Mouse (Mus musculus): ENCODE measurements at regions not wholly inside any gene's neighbourhood (a gene's known extent, or its start where the extent isn't known, plus 50 kb on each side); places are given as distances from the start of the nearest gene placed in this dataset.
A peak's percentile ranks its signal among the peaks of the same experiment; 100 is the strongest.

DNA sequence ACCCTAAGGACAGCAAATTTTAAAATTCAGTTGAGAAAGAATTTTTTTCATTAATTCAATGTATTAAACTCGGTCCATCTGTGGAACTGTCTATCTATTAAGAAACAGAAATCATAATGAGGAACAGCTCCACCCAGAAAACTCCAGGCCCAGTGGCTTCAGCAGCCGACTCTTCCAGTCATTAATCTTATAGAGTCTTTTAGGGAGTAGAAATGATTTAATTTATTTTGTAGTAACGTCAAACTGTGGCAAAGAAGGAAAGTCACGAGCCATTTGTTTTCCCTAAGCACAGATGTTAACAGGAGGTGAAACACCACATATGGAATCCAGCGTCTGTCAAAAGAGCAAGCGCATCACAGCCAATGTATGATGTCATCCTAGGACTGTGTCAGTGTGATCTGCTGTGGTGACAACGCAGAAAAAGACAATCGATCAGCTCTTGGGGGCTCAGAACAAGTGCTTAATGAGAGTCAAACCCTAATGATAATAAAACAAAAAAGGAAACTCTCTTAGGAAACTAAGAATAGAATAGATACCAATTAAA lies 119.9 kb upstream of the Irf2bp2 start:
- H3K36me3 ChIP-seq (ENCODE audit: control insufficient read depth, insufficient read depth): no peaks in the 10 kb centered on the region
- no peak overlapping the region for H3K4me3 ChIP-seq (ENCODE audit: low read length)
- peaks cover 11% of the 10 kb centered on the region for H3K4me1 ChIP-seq (ENCODE audit: control insufficient read depth, insufficient read depth, low read length)
- H3K4me2 ChIP-seq (ENCODE audit: low read depth, low read length): no peak overlapping the region
- no peak overlapping the region for H3K27ac ChIP-seq (ENCODE audit: low read length)
- H3K9me3 ChIP-seq (replicated peaks; ENCODE audit: control insufficient read depth, low read length): no peaks in the 10 kb centered on the region
- H3K9ac ChIP-seq (ENCODE audit: low read length): no peak overlapping the region
- H3K27me3 ChIP-seq (ENCODE audit: control insufficient read depth, insufficient read depth, low read length): no peaks in the 10 kb centered on the region
- 56% methylated on average over 8 of the region's 8 CpGs for WGBS
- no peak for ATAC-seq (replicated peaks; ENCODE audit: extremely low read depth, insufficient read depth, low FRiP score)

DNA sequence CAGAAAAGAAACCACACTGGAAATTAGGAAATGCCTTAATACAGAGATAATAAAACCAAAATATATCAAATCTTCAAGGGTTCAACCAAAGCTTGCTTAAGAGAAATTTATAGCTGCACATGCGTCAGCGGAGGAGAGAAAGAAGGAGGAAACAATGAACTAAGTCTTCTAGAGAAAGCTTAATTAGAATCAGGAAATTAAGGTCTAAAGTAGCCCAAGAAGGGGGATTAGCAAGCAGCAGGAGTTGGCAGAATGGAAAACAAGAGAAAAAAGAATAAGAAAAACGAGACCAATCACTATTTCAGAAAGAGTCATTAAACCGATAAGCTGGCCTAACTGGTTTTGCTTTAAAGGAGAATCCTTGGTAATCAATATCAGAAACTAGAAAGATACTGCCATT lies 119.4 kb upstream of the Irf2bp2 start:
- no peak for ATAC-seq (replicated peaks; ENCODE audit: extremely low read depth, insufficient read depth, low FRiP score)
- WGBS: 69% methylated on average over 4 of the region's 4 CpGs
- Histone ChIP-seq H3K4me1 (ENCODE audit: control insufficient read depth, insufficient read depth, low read length) (peaks cover 11% of the 10 kb centered on the region), H3K27me3 (ENCODE audit: control insufficient read depth, insufficient read depth, low read length) (no peaks in the 10 kb centered on the region; the same call in 1 of the 2 replicates), H3K4me3 (ENCODE audit: low read length) (no peak overlapping the region), H3K36me3 (ENCODE audit: control insufficient read depth, insufficient read depth) (no peaks in the 10 kb centered on the region), H3K9ac (ENCODE audit: low read length) (peak overlapping the region; percentile 55; the same call in 1 of the 2 replicates), H3K4me2 (ENCODE audit: low read depth, low read length) (no peak overlapping the region), H3K27ac (ENCODE audit: low read length) (peak overlapping the region; percentile 45), H3K9me3 (replicated peaks; ENCODE audit: control insufficient read depth, low read length) (no peaks in the 10 kb centered on the region)

- WGBS: 30% methylated on average over 6 of the region's 6 CpGs
- Histone ChIP-seq H3K4me2 (ENCODE audit: low read depth, low read length) (no peak overlapping the region), H3K9ac (ENCODE audit: low read length) (peak overlapping the region; percentile 55; the same call in 1 of the 2 replicates), H3K27me3 (ENCODE audit: control insufficient read depth, insufficient read depth, low read length) (no peaks in the 10 kb centered on the region; the same call in 1 of the 2 replicates), H3K36me3 (ENCODE audit: control insufficient read depth, insufficient read depth) (no peaks in the 10 kb centered on the region), H3K9me3 (replicated peaks; ENCODE audit: control insufficient read depth, low read length) (no peaks in the 10 kb centered on the region), H3K4me1 (ENCODE audit: control insufficient read depth, insufficient read depth, low read length) (peaks cover 14% of the 10 kb centered on the region), H3K27ac (ENCODE audit: low read length) (peak overlapping the region; percentile 45), H3K4me3 (ENCODE audit: low read length) (no peak overlapping the region)
- ATAC-seq (replicated peaks; ENCODE audit: extremely low read depth, insufficient read depth, low FRiP score): peak; percentile 58
These were observed 119.0 kb upstream of the Irf2bp2 start for GRCm38 (mm10) chr8:126712749-126713148.

DNA sequence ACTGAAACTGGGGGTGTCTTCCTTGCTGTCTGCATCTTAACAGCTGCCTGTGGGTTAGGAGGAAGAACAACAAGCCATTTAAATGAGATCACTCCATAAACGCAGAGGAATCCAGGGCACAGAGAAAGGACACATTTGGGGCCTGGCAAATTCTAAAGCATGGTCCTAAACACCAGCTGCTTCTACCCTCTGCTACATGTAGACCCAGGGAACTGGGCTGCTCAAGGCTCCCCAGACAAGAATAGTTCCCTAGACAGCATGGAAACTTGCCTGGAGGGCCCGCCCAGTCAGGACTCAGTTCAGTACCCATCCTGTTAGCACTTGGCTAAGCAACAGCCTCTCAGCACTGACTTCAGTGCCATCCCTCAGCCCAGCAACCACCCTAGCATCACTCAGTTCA lies 115.2 kb upstream of the Irf2bp2 start:
- Histone ChIP-seq H3K4me3 (ENCODE audit: low read length) (no peak overlapping the region), H3K9ac (ENCODE audit: low read length) (peak overlapping the region; percentile 35; the same call in 1 of the 2 replicates), H3K27me3 (ENCODE audit: control insufficient read depth, insufficient read depth, low read length) (no peaks in the 10 kb centered on the region; the same call in 1 of the 2 replicates), H3K4me1 (ENCODE audit: control insufficient read depth, insufficient read depth, low read length) (peaks cover 19% of the 10 kb centered on the region), H3K4me2 (ENCODE audit: low read depth, low read length) (no peak overlapping the region), H3K36me3 (ENCODE audit: control insufficient read depth, insufficient read depth) (no peaks in the 10 kb centered on the region), H3K27ac (ENCODE audit: low read length) (no peak overlapping the region), H3K9me3 (replicated peaks; ENCODE audit: control insufficient read depth, low read length) (no peaks in the 10 kb centered on the region)
- no peak for ATAC-seq (replicated peaks; ENCODE audit: extremely low read depth, insufficient read depth, low FRiP score)
- 66% methylated on average over 2 of the region's 2 CpGs for WGBS

DNA sequence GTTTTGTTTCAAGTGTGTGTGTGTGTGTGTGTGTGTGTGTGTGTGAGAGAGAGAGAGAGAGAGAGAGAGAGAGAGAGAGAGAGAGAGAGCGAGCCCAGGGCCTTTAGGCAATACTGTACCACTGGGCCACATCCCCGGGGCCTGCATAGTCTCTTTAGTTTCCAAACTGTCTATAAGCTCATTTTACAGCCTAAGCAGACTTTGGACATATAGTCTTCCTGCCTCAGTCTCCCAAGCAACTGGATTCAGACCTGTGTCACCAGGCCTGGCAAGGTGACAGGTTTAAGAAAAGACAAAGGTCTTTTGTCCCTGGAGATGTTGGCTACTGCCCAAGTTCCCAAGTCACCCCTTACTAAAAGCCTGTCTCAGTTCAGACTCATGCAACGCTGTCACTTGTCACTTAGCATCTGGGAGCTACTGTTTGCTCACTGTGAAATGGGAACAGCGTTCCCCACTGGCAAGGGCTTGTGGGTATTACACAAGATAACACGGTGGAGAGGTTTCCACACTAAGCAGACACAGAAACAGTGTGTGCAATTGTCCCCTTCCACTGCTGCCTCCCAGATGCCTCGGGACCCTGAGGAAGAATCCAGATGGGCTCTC lies 113.6 kb upstream of the Irf2bp2 start:
- Histone ChIP-seq H3K4me3 (ENCODE audit: low read length) (no peak overlapping the region), H3K9ac (ENCODE audit: low read length) (no peak overlapping the region), H3K9me3 (replicated peaks; ENCODE audit: control insufficient read depth, low read length) (no peaks in the 10 kb centered on the region), H3K4me1 (ENCODE audit: control insufficient read depth, insufficient read depth, low read length) (peaks cover 10% of the 10 kb centered on the region; the same call in 1 of the 2 replicates), H3K4me2 (ENCODE audit: low read depth, low read length) (no peak overlapping the region), H3K27me3 (ENCODE audit: control insufficient read depth, insufficient read depth, low read length) (no peaks in the 10 kb centered on the region; the same call in 1 of the 2 replicates), H3K36me3 (ENCODE audit: control insufficient read depth, insufficient read depth) (no peaks in the 10 kb centered on the region), H3K27ac (ENCODE audit: low read length) (0 out of 2 replicates have a peak overlapping the region, but pooled peaks have one; percentile 15)
- WGBS: 47% methylated on average over 6 of the region's 6 CpGs
- ATAC-seq (replicated peaks; ENCODE audit: extremely low read depth, insufficient read depth, low FRiP score): no peak

DNA sequence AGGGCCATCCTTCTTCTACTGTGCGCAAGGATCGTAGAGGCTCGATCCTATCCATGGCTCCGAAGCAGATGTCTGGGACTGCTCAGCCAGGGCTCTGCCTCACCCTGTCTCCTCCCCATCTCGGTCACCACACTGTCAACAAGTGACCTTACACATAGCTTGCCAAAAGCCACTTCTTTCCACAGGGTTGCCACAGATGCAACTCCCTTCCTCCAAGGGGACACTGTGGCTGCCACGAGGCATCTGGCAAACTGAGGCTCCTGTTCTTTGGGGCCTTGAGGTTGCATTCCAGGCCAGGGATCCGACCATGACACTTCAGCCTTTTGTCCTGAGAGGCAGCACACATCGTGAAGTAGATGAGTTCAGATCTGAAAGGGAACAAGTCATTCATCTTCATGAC lies 112.5 kb upstream of the Irf2bp2 start:
- Histone ChIP-seq H3K36me3 (ENCODE audit: control insufficient read depth, insufficient read depth) (no peaks in the 10 kb centered on the region), H3K4me1 (ENCODE audit: control insufficient read depth, insufficient read depth, low read length) (0 out of 2 replicates have a peak, but pooled peaks cover 7% of the 10 kb centered on the region), H3K27ac (ENCODE audit: low read length) (no peak overlapping the region), H3K9me3 (replicated peaks; ENCODE audit: control insufficient read depth, low read length) (no peaks in the 10 kb centered on the region), H3K4me2 (ENCODE audit: low read depth, low read length) (no peak overlapping the region), H3K4me3 (ENCODE audit: low read length) (no peak overlapping the region), H3K27me3 (ENCODE audit: control insufficient read depth, insufficient read depth, low read length) (no peaks in the 10 kb centered on the region; the same call in 1 of the 2 replicates), H3K9ac (ENCODE audit: low read length) (no peak overlapping the region)
- 68% methylated on average over 8 of the region's 8 CpGs for WGBS
- no peak for ATAC-seq (replicated peaks; ENCODE audit: extremely low read depth, insufficient read depth, low FRiP score)

DNA sequence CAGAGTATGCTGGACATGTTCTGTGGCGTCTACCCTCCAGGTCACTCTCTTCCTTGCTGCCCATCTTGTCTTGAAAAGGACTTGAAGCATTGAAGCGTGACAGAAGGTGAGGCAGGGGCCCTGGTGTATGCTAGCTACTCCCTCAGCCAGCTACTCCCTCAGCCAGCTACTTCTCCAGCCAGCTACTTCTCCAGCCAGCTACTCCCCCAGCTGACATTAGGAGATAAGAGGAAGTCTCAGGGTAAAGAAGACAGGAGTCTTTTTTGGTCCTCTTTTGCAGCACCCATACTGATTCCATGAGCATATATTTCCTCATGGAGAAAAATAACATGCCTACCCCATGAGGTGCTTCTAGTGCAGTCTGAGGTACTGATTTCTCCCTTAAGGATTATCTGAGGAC lies 111.6 kb upstream of the Irf2bp2 start:
- Histone ChIP-seq H3K4me1 (ENCODE audit: control insufficient read depth, insufficient read depth, low read length) (0 out of 2 replicates have a peak, but pooled peaks cover 7% of the 10 kb centered on the region), H3K27me3 (ENCODE audit: control insufficient read depth, insufficient read depth, low read length) (no peaks in the 10 kb centered on the region; the same call in 1 of the 2 replicates), H3K4me3 (ENCODE audit: low read length) (no peak overlapping the region), H3K9me3 (replicated peaks; ENCODE audit: control insufficient read depth, low read length) (no peaks in the 10 kb centered on the region), H3K27ac (ENCODE audit: low read length) (no peak overlapping the region), H3K4me2 (ENCODE audit: low read depth, low read length) (no peak overlapping the region), H3K36me3 (ENCODE audit: control insufficient read depth, insufficient read depth) (no peaks in the 10 kb centered on the region), H3K9ac (ENCODE audit: low read length) (no peak overlapping the region)
- no peak for ATAC-seq (replicated peaks; ENCODE audit: extremely low read depth, insufficient read depth, low FRiP score)
- WGBS: 84% methylated on average over 2 of the region's 2 CpGs

DNA sequence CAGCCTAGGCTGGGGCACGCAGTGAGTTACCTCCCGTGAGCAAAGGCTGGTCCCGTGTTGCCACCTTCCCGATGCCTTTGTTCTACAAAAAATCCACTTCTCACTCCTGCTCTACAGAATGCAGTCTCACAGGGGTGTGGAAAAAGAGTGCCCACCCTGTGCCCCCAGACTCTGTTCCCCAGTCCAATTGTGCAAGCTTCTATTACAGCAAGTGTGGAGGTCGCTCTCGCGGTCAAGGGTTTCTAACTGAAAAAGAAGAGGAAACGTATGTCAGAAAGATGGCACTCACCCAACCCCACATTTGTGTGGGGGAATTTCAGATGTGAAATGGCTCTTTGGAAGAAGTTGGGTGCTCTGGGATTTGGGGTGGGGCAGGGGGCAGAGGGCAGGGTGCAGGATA lies 110.9 kb upstream of the Irf2bp2 start:
- H3K9ac ChIP-seq (ENCODE audit: low read length): no peak overlapping the region
- no peaks in the 10 kb centered on the region for H3K36me3 ChIP-seq (ENCODE audit: control insufficient read depth, insufficient read depth)
- H3K4me1 ChIP-seq (ENCODE audit: control insufficient read depth, insufficient read depth, low read length): peaks cover 9% of the 10 kb centered on the region
- no peaks in the 10 kb centered on the region for H3K9me3 ChIP-seq (replicated peaks; ENCODE audit: control insufficient read depth, low read length)
- no peak overlapping the region for H3K27ac ChIP-seq (ENCODE audit: low read length)
- no peak for ATAC-seq (replicated peaks; ENCODE audit: extremely low read depth, insufficient read depth, low FRiP score)
- H3K4me3 ChIP-seq (ENCODE audit: low read length): no peak overlapping the region
- H3K27me3 ChIP-seq (ENCODE audit: control insufficient read depth, insufficient read depth, low read length): no peaks in the 10 kb centered on the region; the same call in 1 of the 2 replicates
- 85% methylated on average over 8 of the region's 8 CpGs for WGBS
- H3K4me2 ChIP-seq (ENCODE audit: low read depth, low read length): no peak overlapping the region

DNA sequence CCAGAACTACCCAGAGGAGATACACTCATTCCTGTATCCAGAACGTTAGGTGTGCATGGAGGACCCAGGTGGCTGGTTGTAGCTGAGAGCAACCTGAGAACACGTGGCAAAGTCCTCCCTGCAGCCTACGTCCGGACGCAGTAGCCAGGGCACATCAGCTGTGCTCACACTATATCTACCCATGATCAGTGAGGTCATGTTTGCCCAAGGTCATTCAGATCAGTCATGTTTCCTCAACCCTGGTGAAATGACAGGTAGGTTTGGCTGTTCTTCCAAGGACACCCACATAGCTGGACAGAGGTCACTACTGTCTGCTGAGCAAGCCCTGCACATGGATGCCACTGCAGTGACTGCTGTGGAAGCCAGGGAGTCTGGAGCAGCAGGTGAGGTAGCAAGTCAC lies 109.8 kb upstream of the Irf2bp2 start:
- H3K36me3 ChIP-seq (ENCODE audit: control insufficient read depth, insufficient read depth): no peaks in the 10 kb centered on the region
- ATAC-seq (replicated peaks; ENCODE audit: extremely low read depth, insufficient read depth, low FRiP score): no peak
- H3K4me2 ChIP-seq (ENCODE audit: low read depth, low read length): no peak overlapping the region
- no peak overlapping the region for H3K27ac ChIP-seq (ENCODE audit: low read length)
- no peaks in the 10 kb centered on the region; the same call in 1 of the 2 replicates for H3K27me3 ChIP-seq (ENCODE audit: control insufficient read depth, insufficient read depth, low read length)
- H3K4me3 ChIP-seq (ENCODE audit: low read length): no peak overlapping the region
- no peaks in the 10 kb centered on the region for H3K9me3 ChIP-seq (replicated peaks; ENCODE audit: control insufficient read depth, low read length)
- WGBS: 84% methylated on average over 5 of the region's 5 CpGs
- peaks cover 20% of the 10 kb centered on the region for H3K4me1 ChIP-seq (ENCODE audit: control insufficient read depth, insufficient read depth, low read length)
- H3K9ac ChIP-seq (ENCODE audit: low read length): no peak overlapping the region

Data from heart, embryonic 16.5 days (tissue).